Mouse (Mus musculus): ENCODE data around the gene Slitrk1.

The Slitrk1 gene

DNA sequence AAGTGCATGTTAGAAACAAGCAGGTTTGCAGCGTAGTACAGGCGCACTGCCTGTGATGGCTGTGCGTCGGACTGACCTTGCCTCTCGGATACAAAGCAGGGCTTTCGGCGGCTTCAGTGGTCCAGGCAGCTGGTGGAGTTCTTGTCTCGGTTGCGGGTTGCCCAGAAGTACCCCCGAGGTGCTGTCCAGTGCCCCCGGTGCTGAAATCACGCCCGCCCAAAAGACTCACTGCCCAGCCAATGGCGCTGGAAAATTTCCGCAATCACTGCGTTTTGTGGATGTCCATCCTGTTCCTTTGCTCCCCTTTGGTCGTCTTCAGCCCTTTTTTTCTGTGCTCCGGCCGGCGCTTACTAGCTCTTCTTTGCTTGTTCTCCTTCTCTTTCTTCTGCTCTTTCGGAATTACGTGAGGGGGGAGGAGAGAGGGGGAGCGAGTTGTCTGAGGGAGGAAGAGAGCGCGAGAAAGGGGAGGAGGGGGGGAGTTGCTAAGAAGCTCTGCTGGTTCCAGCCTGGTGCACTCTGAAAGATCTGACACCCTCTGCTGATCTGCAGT lies at the start of gene Slitrk1:
Slitrk1 (minus strand) TSS at position 445 of the 550 bp plus-strand sequence.
- peak; percentile 77 to 81 for DNase-seq

DNA sequence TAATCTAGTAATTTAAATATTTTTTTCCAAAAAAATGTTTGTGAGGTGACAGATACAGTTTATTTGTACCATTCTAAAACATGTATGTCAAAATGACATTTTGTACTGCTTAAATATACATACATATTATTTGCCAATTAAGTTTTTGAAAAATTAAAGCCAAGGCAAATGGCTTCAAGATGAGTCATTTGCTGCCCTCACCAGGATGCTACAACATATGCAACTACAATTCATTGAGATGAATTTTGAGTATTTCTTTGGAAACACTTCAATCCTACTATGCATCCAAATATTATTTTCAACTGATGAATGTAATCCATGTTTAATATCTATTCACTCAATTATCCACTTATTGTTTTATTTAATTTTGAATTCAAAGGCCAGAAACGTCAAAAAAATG lies 21.8 kb upstream of the Slitrk1 start:
- DNase-seq: peak; percentile 11 to 13

DNA sequence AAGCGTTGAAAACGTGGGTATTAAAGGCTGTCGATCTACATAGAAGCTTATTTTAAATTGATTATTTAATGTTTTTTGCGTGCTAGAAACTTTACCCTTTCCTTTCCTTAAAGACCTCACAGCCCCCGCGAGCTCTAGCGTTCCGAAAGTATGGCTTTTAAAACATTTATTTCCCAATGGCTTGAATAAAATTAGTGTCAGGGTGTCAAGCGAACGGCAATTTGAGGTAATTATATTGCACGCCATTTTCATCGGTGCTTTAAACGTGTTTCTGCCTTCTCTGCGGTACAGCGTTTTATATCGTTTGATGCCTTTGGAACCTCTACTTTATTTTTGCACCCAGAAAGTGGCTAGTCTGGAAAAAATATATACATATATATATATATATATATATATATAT lies 378 bp upstream of the Slitrk1 start:
- peak; percentile 6 to 39 for DNase-seq

DNA sequence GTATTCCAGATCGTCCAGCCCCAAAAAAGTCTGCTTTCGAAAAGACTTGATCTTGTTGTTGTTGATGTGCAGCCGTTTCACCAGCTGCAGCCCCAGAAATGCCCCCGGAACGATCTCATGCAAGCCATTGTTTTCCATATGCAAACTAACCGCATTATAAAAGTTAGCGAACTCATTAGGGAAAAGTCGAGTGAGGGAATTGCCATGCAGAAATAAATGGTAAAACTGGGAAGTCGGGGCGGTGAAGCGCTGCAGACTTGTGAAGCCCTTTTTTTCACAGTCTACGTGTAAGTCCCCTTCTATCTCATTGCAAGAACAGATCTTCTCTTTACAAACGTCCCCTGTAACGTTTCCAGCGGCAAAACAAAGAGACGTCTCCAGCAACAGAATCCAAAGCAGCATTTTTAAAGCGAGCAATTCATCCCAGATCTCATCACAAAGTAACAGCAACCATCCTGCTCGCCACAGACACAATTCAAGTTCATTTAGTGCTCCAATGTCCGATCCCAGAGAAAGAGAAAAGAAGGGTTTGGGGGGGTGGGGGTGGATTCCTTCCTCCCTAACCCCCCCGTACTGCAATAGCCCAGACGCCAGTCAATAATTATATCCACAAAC lies 975 bp downstream of the Slitrk1 start:
- peak; percentile 2 to 46 for DNase-seq

DNA sequence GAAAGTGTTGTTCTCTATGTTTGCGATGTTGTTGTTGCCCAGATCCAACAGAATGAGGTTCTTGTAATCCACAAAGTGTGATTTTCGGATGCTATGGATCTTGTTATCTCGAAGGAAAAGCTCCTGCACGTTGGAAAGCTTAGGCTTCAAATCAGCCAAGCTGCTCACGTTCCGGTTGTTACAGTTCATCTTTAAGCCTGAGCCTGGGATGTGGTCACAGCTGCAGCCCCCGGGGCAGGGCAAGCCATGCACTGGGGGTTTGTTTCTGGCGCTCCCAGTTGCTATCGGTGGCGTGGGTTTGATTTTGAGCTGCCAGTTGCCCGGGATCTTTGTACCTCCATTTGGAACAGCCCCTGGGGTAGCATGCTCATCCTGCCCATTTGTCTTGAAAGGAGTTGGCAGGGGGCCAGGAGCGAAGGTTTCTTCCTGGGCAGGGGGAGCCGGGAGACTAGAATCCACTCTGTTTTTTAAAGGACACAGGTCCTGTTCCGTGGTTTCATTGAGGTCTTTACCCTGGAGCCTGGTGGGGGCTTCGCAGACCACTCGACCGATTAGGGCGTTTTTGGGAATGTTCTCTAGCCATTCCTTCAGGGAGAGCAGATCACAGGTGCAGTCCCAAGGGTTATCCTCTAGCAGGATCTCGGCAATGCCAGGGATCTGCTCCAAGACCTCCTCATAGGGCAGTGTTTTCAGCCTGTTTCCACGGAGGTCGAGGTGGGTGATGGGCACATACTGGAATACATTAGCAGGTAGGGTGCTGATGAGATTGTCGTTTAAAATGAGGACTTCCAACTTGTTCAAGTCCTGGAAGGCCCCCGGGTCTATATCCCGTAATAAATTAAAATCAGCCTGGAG lies 1.7 kb downstream of the Slitrk1 start:
- peak; percentile 89 for DNase-seq

DNA sequence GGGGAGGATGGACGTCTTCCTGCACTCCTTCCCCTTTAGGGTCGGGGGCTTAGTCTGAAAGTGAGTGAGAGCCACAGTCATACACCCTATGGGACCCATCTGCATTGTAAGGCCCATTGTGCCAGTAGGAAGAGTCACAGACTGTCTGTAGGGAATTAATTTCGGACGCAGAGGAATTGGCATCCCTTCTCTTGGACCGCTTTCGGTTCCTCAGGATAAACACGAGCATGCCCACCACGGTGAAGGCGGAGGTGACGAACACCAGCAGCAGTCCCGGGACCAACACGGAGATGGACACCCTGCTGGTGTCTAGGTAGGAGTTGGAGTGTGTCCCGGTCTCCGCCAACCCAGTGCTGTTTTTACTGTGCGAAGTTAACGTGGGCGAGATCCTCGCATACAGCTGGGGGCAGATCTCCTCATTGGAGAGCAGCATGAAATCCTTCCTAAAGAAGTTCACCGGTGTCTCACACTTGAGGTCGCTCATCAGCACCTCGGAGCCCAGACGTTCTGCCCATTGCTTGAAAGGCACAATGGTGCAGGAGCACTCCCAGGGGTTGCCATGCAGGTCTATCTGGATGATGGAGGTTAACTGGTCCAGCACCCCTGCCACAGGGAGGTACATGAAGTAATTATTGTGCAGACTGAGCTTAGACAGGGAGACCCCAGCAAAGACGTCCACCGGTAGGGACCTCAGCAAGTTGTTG lies 2.7 kb downstream of the Slitrk1 start:
- DNase-seq: peak; percentile 66 to 81

DNA sequence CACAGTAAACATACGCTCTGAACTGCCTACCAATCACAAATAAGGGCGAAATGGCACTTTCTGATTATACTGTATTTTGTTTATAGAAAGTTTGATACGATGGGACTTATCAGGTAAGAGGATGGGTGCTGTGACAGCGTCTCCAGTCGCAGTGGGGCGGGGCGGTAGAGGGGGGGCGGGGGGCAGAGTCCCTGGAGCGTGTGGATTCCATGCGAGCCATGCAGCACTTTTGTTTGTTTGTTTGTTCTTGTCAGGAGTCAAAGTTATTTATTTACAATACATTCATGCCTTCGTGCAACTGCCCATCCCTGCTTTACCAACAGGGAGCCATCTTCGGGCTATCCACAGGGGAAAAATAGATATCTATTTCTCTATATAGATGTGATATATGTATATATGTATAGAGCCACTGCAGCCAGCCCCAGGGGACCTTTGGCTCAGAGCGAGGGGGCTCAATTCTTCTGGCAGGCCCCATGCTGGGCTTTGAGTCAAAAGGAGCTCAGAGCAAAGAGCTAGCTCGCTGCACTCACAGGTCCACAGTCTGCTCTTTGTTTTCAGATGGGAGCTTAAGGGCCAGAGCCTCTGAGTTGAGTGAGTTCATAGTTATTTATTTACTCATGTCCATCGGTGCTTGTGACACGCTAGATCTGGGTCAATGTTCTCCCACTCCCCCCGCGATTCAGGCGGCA lies 3.4 kb downstream of the Slitrk1 start:
- peak; percentile 41 to 52 for DNase-seq

DNA sequence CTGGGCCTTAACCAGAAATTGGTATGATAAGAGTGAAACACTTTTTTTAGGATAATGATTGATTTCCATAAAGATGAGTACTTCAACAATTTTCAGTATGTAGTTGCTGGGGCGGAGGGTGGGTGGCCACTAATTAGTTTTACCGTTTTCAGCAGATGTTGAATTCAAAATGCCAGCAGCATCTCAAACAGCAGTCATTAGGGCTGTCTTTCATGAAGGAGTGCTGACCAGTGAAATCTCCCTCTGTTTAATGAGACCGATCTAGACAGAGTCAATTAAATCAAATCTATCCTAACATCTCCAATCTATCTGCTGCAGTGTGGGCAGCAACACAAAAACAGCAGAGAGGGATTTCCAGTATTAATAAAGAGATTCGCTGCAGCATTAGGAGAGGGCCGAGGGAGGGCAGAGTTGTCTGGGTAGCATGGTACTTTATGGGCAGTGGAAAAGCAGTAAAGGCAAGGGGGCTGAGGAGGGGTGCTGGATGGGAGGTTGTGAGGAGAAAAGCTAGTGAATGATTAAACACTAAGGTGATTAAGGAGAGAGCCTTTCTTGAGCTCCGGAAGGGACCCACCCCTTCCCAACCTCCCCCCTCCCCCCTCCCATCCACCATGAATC lies 4.5 kb downstream of the Slitrk1 start:
- DNase-seq: peak; percentile 24 to 28

DNA sequence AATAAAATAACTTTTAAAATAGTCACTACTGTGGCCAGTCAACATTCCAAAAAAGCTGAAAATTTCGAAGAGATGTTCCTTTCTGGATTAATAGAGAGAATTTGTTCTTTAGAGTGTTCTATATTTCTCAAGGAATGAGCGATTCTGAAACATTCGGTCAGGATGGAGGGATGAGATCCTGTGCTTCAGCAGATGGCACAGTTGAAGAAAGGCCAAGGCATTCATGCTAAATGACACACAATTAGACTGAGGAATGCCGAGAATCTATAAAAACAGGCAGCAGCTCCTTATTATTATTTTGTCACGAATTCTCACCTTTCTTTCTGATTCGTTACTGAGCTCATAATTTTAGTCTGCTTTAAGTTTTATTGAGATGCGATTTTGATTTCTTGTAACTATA lies 15.4 kb downstream of the Slitrk1 start:
- DNase-seq: peak; percentile 55 to 75

DNA sequence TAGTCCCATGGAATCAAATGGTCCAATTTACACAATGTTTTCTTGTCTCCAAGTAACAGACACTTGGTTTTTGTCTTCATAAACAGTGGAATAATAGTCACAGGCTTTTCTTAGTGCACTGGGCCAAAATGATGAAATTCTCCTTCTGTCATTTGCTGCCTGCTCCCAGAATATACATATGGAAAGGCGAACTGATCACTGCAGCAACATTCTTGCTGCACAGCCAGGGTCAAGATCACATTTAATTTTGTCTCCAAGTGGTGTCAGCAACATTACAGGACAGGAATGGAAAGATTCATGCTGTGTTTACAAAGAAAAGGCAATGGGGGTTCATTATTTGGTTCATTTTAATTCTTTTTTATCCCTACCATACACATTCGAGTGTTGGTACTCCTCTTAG lies 18.5 kb downstream of the Slitrk1 start:
- DNase-seq: peak; percentile 12 to 49

DNA sequence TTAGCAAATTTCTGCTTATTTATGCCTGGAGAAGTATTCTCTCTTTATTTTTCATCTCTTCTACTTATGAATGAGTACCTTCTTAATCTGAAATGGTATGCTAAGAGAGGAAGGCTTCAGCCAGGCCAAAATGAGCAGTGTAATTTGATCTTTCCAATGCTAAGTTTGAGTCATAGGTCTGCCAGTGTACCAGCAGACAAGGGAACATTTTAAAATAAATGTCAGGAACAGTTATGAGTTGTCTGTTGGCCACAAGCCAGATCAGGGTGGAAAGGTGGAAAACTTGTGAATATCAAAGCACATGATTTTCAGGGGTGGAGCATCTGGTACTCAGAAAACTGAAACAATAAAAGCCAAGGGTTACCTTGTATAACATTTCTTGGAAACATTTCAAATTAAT lies 46.1 kb downstream of the Slitrk1 start:
- DNase-seq: peak in 1 of 2 experiments; percentile 3

DNA sequence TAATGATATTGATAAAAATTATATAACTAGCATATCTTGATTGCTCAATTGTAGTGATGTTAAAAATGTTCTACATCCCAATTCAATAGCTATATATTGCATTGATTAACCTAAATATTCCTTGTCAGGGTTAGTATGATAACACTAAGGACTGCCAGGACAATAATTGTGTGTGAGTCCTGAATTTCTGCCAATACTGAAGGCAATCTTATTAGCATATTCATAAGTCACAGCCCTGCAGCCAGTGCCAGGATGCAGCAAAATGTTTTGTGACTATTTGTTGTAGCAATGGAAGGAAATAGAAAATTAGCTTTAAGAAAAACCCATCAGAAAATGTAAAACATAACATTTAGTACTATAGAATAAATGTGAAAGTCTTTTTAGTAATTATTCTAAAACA lies 49.3 kb downstream of the Slitrk1 start:
- DNase-seq: no peak

DNA sequence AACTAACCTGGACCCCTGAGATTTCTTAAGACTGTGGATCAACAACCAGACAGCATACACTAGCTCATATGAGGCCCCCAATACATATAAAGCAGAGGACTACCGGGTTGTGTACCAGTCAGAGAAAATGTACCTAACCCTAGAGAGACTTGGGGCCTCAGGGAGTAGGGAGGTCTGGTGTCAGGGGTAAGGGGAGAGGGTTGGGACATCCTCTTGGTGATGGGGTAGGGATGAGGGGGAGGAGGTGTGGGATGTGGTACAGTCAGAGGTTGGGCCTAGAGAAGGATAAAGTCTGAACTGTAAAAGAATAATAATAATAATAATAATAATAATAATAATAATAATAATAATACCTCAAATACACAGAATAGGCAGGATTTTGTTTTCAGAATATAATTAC lies 54.6 kb downstream of the Slitrk1 start:
- no peak for DNase-seq
